Mouse (Mus musculus): ENCODE data around the gene Zap70.

Gene Zap70

DNA sequence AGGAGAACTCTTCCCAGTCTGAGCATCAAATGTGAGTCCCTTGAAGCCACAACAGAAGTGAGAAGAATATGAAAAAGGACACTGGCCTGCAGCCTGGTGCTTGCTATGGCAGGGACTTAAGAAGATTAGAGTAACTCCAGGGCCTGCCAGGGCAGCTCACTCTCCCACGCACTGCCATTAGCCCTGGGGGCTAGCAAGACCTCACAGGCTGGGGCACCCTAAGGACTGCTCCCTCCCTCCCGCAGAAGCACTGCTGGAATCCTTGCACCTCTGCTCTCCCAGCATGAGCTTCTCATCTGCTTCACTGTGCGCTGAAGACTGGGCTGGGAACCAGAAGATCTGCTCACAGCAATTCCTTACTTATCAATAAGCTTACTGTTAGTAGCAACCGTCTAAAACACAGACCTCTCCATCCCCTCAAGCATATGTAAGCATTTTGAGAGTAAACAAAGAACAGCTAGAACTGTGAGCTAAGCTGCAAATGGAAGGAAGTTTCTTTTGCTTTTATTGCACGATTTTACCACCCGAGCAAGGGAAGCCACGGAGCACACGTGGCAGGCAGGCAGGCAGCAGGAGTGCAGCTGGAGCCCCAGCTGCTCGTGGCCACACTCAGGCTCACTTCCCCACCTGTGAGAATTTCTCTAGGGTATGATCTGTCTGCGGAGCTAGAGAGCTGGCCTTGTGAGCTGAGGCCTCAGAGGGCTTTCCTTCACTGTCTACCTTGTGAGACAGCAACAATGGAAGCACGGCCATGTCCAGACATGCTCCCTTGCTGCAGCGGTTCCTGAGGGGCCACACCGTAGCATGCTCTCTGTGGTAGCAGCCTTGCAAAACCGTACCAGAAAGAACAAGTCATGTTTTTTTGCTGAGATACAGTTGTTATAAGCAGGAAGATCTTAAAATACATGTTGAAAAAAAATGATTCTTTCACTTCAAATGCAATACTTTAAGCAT is 69.6 kb downstream of the Zap70 start:
- DNase-seq (ENCODE audit: low spot score in 2 of 2): no peak

All from frontal cortex, postnatal 25 days (tissue).